Mouse (Mus musculus): Measurements from ENCODE around the gene Ccl24. TPM values are rescaled to one million over a fixed set of nuclear protein-coding genes. Genes with fewer than 3 reads are reported as not detected.

Ccl24 gene
- total and polyA plus RNA-seq, 3 experiments, result not detected

- TF ChIP-seq RCOR1 (conservative IDR thresholded peaks at IDR 0.05; ENCODE audit: low read depth, low read length) (no peak), PAX5 (IDR thresholded peaks at IDR 0.05; ENCODE audit: low read length) (no peak), MEF2A (IDR thresholded peaks at IDR 0.05; ENCODE audit: borderline replicate concordance, low read depth, low read length) (no peak), NRF1 (IDR thresholded peaks at IDR 0.05; ENCODE audit: low read depth, low read length) (no peak), EP300 (IDR thresholded peaks at IDR 0.05; ENCODE audit: low read length) (no peak), GABPA (IDR thresholded peaks at IDR 0.05; ENCODE audit: insufficient replicate concordance, low read depth, low read length) (no peak)
Measured at GRCm38 (mm10) chr5:135537794-135538214, 35.0 kb downstream of the Ccl24 start (continued).

DNA sequence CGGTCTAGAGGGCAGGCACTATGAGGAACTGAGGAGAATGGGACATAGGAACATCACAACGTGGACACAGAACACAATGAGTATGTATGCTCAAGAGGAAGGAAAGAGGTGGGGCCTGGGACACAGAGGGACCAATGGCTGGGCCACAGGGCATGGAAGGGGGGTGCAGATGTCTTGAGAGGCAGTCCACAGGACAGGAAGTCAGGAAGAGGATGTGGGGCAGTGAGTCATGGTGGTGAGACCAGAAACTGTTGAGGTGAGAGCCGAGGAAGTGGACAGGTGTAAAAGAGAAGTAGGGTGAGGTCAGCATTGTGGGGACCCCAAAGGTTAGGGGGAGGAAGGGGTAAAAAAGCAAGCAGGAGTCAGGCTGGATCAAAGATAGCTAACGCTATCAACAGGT lies 35.5 kb downstream of the Ccl24 start:
- Histone ChIP-seq H3K4me3 (replicated peaks in 1 of 3; ENCODE audit: low read depth in 2 of 3, low read length in 2 of 3, poor library complexity in 1 of 3) (peak overlapping the region; percentile 31 to 53 (median 50)), H3K4me2 (ENCODE audit: insufficient read depth, low read depth, poor library complexity, severe bottlenecking) (peak overlapping the region; percentile 29), H3K4me1 (ENCODE audit: control insufficient read depth in 1 of 2, insufficient read depth in 2 of 2) (peaks cover 16 to 39% of the 10 kb centered on the region in 2 experiments), H3K27me3 (replicated peaks) (no peaks in the 10 kb centered on the region), H3K9me3 (replicated peaks; ENCODE audit: low read length) (peaks cover 2% of the 10 kb centered on the region), H3K27ac (ENCODE audit: insufficient read depth, low read depth) (peak overlapping the region; percentile 53; the same call in 1 of the 2 replicates), H3K9ac (ENCODE audit: insufficient read depth, low read depth) (peak overlapping the region; percentile 55; the same call in 1 of the 2 replicates), H3K36me3 (replicated peaks in 1 of 2; ENCODE audit: control insufficient read depth in 1 of 2, insufficient read depth in 1 of 2, low read length in 1 of 2) (peaks cover 0 to 1% of the 10 kb centered on the region in 2 experiments), H3K79me2 (replicated peaks; ENCODE audit: control insufficient read depth, extremely low read depth, insufficient read depth, poor library complexity, severe bottlenecking) (no peaks in the 10 kb centered on the region)
- dilution Hi-C loops (cut with MboI; ENCODE audit: extremely low pct_ligation_motif_present, extremely low pct_unique_long_range_greater_than_20kb, low sequenced_read_pairs) (no loop called here), in situ Hi-C loops (cut with MboI; ENCODE audit: low pct_ligation_motif_present, low pct_unique_long_range_greater_than_20kb, low sequenced_read_pairs) (loop anchor here (10.0 kb wide), 1 partner anchor 237 kb away; the partner anchor contains the start of genes Mdh2 and Styxl1)
- DNase-seq (ENCODE audit: extremely low read depth), result peak; percentile 91
- no peak for TF ChIP-seq ZNF384 (IDR thresholded peaks at IDR 0.05; ENCODE audit: low read depth, low read length)
- TF ChIP-seq CTCF (conservative IDR thresholded peaks at IDR 0.05 in 1 of 2, IDR thresholded peaks at IDR 0.05 in 1 of 2; ENCODE audit: low read depth in 2 of 2, low read length in 2 of 2), result no peak
- TF ChIP-seq ZC3H11A (IDR thresholded peaks at IDR 0.05; ENCODE audit: low read depth, low read length), result no peak
- no peak for TF ChIP-seq E2F4 (IDR thresholded peaks at IDR 0.05; ENCODE audit: insufficient replicate concordance, low read depth, low read length)
- TF ChIP-seq NELFE (IDR thresholded peaks at IDR 0.05; ENCODE audit: low read depth, low read length), result peak; percentile 48
- no peak for TF ChIP-seq USF2 (conservative IDR thresholded peaks at IDR 0.05; ENCODE audit: low read depth, low read length)
- TF ChIP-seq TCF12 (IDR thresholded peaks at IDR 0.05; ENCODE audit: low read depth, low read length), result 0 out of 2 replicates have a peak, but pooled peaks have one; percentile 47
- TF ChIP-seq KAT2A (IDR thresholded peaks at IDR 0.05; ENCODE audit: insufficient replicate concordance, low read length), result no peak
- TF ChIP-seq JUND (conservative IDR thresholded peaks at IDR 0.05; ENCODE audit: low read depth, low read length), result peak; percentile 44; the same call in 1 of the 2 replicates
- TF ChIP-seq MXI1 (IDR thresholded peaks at IDR 0.05; ENCODE audit: low read depth, low read length), result no peak
- no peak for TF ChIP-seq MAZ (IDR thresholded peaks at IDR 0.05; ENCODE audit: low read depth, low read length)
- TF ChIP-seq USF1 (IDR thresholded peaks at IDR 0.05; ENCODE audit: low read depth, low read length), result no peak
- TF ChIP-seq IRF4 (IDR thresholded peaks at IDR 0.05; ENCODE audit: low read depth, low read length), result peak; percentile 35; the same call in 1 of the 2 replicates
- peak; percentile 54 for TF ChIP-seq POLR2A (IDR thresholded peaks at IDR 0.05; ENCODE audit: low read depth, low read length)
- TF ChIP-seq JUN (IDR thresholded peaks at IDR 0.05; ENCODE audit: insufficient read depth, low read depth, low read length), result peak; percentile 71
- TF ChIP-seq UBTF (IDR thresholded peaks at IDR 0.05; ENCODE audit: low read depth, low read length), result no peak
- no peak; the same call in 1 of the 2 replicates for TF ChIP-seq NRF1 (IDR thresholded peaks at IDR 0.05; ENCODE audit: low read depth, low read length)
- no peak for TF ChIP-seq PAX5 (IDR thresholded peaks at IDR 0.05; ENCODE audit: low read length)
- peak; percentile 69 for TF ChIP-seq TBP (conservative IDR thresholded peaks at IDR 0.05; ENCODE audit: low read depth, low read length)
- no peak for TF ChIP-seq RAD21 (IDR thresholded peaks at IDR 0.05; ENCODE audit: low read depth, low read length)
- no peak for TF ChIP-seq BHLHE40 (IDR thresholded peaks at IDR 0.05; ENCODE audit: low read depth, low read length)
- no peak for TF ChIP-seq CHD1 (IDR thresholded peaks at IDR 0.05; ENCODE audit: low read depth, low read length)
- peak; percentile 12; the same call in 1 of the 2 replicates for TF ChIP-seq MEF2A (IDR thresholded peaks at IDR 0.05; ENCODE audit: borderline replicate concordance, low read depth, low read length)
- no peak for TF ChIP-seq SIN3A (IDR thresholded peaks at IDR 0.05; ENCODE audit: low read length)
- TF ChIP-seq GABPA (IDR thresholded peaks at IDR 0.05; ENCODE audit: insufficient replicate concordance, low read depth, low read length), result no peak
- TF ChIP-seq EP300 (IDR thresholded peaks at IDR 0.05; ENCODE audit: low read length), result peak; percentile 88
- TF ChIP-seq MAFK (IDR thresholded peaks at IDR 0.05; ENCODE audit: insufficient replicate concordance, low read length), result no peak
- peak; percentile 76; the same call in 1 of the 2 replicates for TF ChIP-seq RCOR1 (conservative IDR thresholded peaks at IDR 0.05; ENCODE audit: low read depth, low read length)
- TF ChIP-seq CHD2 (IDR thresholded peaks at IDR 0.05; ENCODE audit: low read length), result no peak; the same call in none of the 2 replicates
- TF ChIP-seq SMC3 (IDR thresholded peaks at IDR 0.05; ENCODE audit: low read depth, low read length), result no peak
- TF ChIP-seq ETS1 (conservative IDR thresholded peaks at IDR 0.05; ENCODE audit: low read depth, low read length), result peak; percentile 58
- no peak; the same call in 1 of the 2 replicates for TF ChIP-seq HCFC1 (IDR thresholded peaks at IDR 0.05; ENCODE audit: low read depth, low read length)
- TF ChIP-seq ELF1 (IDR thresholded peaks at IDR 0.05; ENCODE audit: low read depth, low read length), result peak; percentile 40; the same call in 1 of the 2 replicates
- TF ChIP-seq MAX (IDR thresholded peaks at IDR 0.05; ENCODE audit: low read length), result no peak
- TF ChIP-seq ZKSCAN1 (IDR thresholded peaks at IDR 0.05; ENCODE audit: borderline replicate concordance, low read depth, low read length), result no peak
- TF ChIP-seq MYC (IDR thresholded peaks at IDR 0.05; ENCODE audit: low read depth, low read length), result peak; percentile 31; the same call in 1 of the 2 replicates
